Mouse (Mus musculus): ENCODE data around the gene Dna2.

DNA sequence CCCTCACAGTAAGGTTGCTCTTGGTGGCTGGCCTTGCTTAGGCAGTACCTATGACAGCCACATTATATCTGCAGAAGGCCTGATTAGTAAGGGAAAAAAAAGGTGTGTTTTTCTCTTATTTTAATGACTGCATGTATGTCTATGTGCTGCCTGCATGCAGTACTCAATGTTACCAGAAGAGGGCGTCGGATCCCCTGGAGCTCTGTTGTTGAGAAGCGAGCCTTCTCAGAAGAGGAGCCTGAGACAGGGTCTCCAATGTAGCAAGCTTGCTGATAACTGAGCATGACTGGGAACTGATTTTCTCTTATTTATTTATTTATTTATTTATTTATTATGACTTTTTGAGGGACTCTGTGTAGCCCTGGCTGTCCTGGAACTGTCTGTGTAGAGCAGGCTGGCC, 40.5 kb downstream of the Dna2 start:
- TF ChIP-seq MAX (IDR thresholded peaks at IDR 0.05) (no peak), FOSL1 (IDR thresholded peaks at IDR 0.05; ENCODE audit: insufficient read depth, low read length, poor library complexity, severe bottlenecking) (no peak), CTCF (IDR thresholded peaks at IDR 0.05; ENCODE audit: control insufficient read depth, insufficient read depth, insufficient read length) (no peak), USF1 (IDR thresholded peaks at IDR 0.05; ENCODE audit: low read depth) (no peak)

Measured in C2C12 (cell line).